Comparison of ENCODE assay signal across 8 mouse cellular contexts in the genomic region with DNA sequence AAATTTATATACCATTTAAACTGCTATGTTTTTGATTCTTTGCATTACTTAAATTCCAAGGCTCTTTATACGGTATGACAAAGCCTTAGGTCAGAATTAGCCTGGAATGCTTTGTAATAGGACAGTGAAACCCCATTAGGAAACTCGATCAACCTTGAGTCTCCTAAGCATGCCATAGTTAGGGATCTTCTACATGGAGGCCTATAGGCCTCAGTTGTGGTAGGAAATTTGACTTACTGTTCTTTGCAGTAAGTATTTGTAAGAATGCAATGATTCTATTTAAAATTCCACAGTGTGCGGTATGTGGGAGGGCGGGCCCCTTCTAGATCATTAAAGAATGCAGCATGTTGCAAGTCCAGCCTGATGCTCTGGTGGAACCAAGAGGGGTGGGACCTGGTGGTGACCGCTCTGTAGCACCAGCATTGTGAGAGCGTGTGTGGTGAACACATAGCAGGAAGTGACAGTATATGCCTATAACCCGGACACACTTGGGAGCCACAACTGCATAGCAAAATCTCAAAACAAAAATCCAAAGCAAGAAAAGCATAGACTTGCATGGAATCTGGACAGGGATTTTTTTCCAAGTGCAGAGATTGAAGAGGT. TPM values are rescaled to one million over a fixed set of nuclear protein-coding genes. Genes with fewer than 3 reads are reported as not detected.
A peak's percentile ranks its signal among the peaks of the same experiment; 100 is the strongest.
DNase-seq lines count a peak whose midpoint lies in the region; ATAC-seq and TF ChIP-seq lines count a peak whose summit lies in the region.

No protein-coding gene starts in this region.

- peak overlapping the region; percentile 96 for H3K9ac ChIP-seq in heart, embryonic 16.5 days (ENCODE audit: low read length)
- H3K9ac ChIP-seq in liver, postnatal 0 days (replicated peaks): no peak overlapping the region

- H3ac ChIP-seq in C2C12 (ENCODE audit: control insufficient read depth, insufficient read length, low read depth): peak overlapping the region; percentile 42

- peak overlapping the region; percentile 98 for H3K4me2 ChIP-seq in heart, embryonic 16.5 days (ENCODE audit: low read depth, low read length)
- H3K4me2 ChIP-seq in liver, postnatal 0 days (ENCODE audit: low read depth, low read length): peak overlapping the region; percentile 92

- H3K4me1 ChIP-seq in heart, embryonic 16.5 days (ENCODE audit: control insufficient read depth, insufficient read depth, low read length): peaks cover 22% of the 10 kb centered on the region
- H3K4me1 ChIP-seq in liver, postnatal 0 days (ENCODE audit: insufficient read depth): peaks cover 21% of the 10 kb centered on the region

- no peaks in the 10 kb centered on the region for H3K9me3 ChIP-seq in heart, embryonic 16.5 days (replicated peaks; ENCODE audit: control insufficient read depth, low read length)
- H3K9me3 ChIP-seq in liver, postnatal 0 days (ENCODE audit: low read length): no peaks in the 10 kb centered on the region

- peak overlapping the region; percentile 75 for H3K4me3 ChIP-seq in C2C12 (ENCODE audit: insufficient read depth, poor library complexity, severe bottlenecking)
- peak overlapping the region; percentile 78 for H3K4me3 ChIP-seq in heart, embryonic 16.5 days (ENCODE audit: low read length)
- H3K4me3 ChIP-seq in liver, postnatal 0 days (ENCODE audit: low read depth, low read length): no peak overlapping the region

- no peaks in the 10 kb centered on the region for H3K27me3 ChIP-seq in C2C12 (ENCODE audit: control insufficient read depth, insufficient read depth, insufficient read length)
- H3K27me3 ChIP-seq in heart, embryonic 16.5 days (ENCODE audit: control insufficient read depth, insufficient read depth, low read length): no peaks in the 10 kb centered on the region
- no peaks in the 10 kb centered on the region for H3K27me3 ChIP-seq in liver, postnatal 0 days (ENCODE audit: insufficient read depth, low read length)

- peaks cover 70% of the 10 kb centered on the region for H3K79me2 ChIP-seq in C2C12 (ENCODE audit: control insufficient read depth, insufficient read depth)

- WGBS in heart, embryonic 16.5 days: 51% methylated on average over 7 of the region's 7 CpGs
- 73% methylated on average over 7 of the region's 7 CpGs for WGBS in liver, postnatal 0 days (ENCODE audit: insufficient replicate concordance)

- H3K36me3 ChIP-seq in C2C12 (ENCODE audit: control insufficient read depth, insufficient read depth): peaks cover 4% of the 10 kb centered on the region
- peaks cover 2% of the 10 kb centered on the region; the same call in 1 of the 2 replicates for H3K36me3 ChIP-seq in heart, embryonic 16.5 days (ENCODE audit: control insufficient read depth, insufficient read depth)
- 0 out of 2 replicates have a peak, but pooled peaks cover 3% of the 10 kb centered on the region for H3K36me3 ChIP-seq in liver, postnatal 0 days (replicated peaks; ENCODE audit: insufficient read depth, low read length)

- TF ChIP-seq CTCF in C2C12 (IDR thresholded peaks at IDR 0.05; ENCODE audit: control insufficient read depth, insufficient read depth, insufficient read length): no peak
- no peak for TF ChIP-seq CTCF in liver, postnatal 0 days (IDR thresholded peaks at IDR 0.05; ENCODE audit: low read depth)

- DNase-seq in heart, adult 11 months: peak; percentile 82
- DNase-seq in heart, adult 8-10 months (ENCODE audit: low spot score): no peak
- DNase-seq in liver, postnatal 0 days: no peak
- DNase-seq in testis, postnatal 14 days (ENCODE audit: low spot score): no peak
- no peak for DNase-seq in urinary bladder, postnatal 4 days (ENCODE audit: low spot score in 2 of 2)
- no peak for DNase-seq in frontal cortex, postnatal 14 days (ENCODE audit: low spot score in 2 of 2)

- TF ChIP-seq EP300 in liver, postnatal 0 days (IDR thresholded peaks at IDR 0.05; ENCODE audit: low read depth): no peak

- peak overlapping the region; percentile 24; the same call in 1 of the 2 replicates for H3K27ac ChIP-seq in heart, embryonic 16.5 days (ENCODE audit: low read length)
- H3K27ac ChIP-seq in liver, postnatal 0 days (ENCODE audit: low read depth): no peak overlapping the region

- no peak for ATAC-seq in heart, embryonic 16.5 days (replicated peaks; ENCODE audit: extremely low read depth, insufficient read depth, low FRiP score)
- no peak for ATAC-seq in liver, postnatal 0 days

- peaks cover 63% of the 10 kb centered on the region for H3K79me3 ChIP-seq in C2C12 (ENCODE audit: low read depth)

TF ChIP-seq in C2C12, 6 proteins besides CTCF, POLR2A, EP300 and RAD21:
- no peak for TF ChIP-seq MYOD1 (IDR thresholded peaks at IDR 0.05; ENCODE audit: control insufficient read depth, insufficient read length, low read depth)
- peak; percentile 14 for TF ChIP-seq MAX (IDR thresholded peaks at IDR 0.05)
- TF ChIP-seq CEBPB (IDR thresholded peaks at IDR 0.05; ENCODE audit: low read depth): peak; percentile 37
TF ChIP-seq in C2C12: peak in this region for 2.

RNA-seq across cellular contexts. Expression of gene Klc1, which starts 1.8 kb away (rescaled TPM):
- total RNA-seq in heart, adult 8-10 months (2022): 10 to 100 TPM; 73.6 to 90.4 (median 83.5) TPM
- 116 TPM for polyA plus RNA-seq in C2C12 (2012; fragmentation: generic; extraction: Trizol)
- polyA plus RNA-seq in heart, embryonic 16.5 days (2015; fragmentation: Nextera tagmentation; extraction: Ambion mirVana): 125 and 134 TPM in 2 replicates
- 9.6 and 10.7 TPM in 2 replicates for polyA plus RNA-seq in liver, postnatal 0 days (2015; fragmentation: Nextera tagmentation; extraction: Ambion mirVana)

RNA-seq across cellular contexts. Expression of gene Apopt1, which starts 47.3 kb away (rescaled TPM):
- total RNA-seq in heart, adult 8-10 months (2022): 10 to 100 TPM; 33.7 to 37.7 (median 35.0) TPM
- polyA plus RNA-seq in C2C12 (2012; fragmentation: generic; extraction: Trizol): 29.9 TPM
- 40.2 and 43.9 TPM in 2 replicates for polyA plus RNA-seq in heart, embryonic 16.5 days (2015; fragmentation: Nextera tagmentation; extraction: Ambion mirVana)
- 21.5 and 22.1 TPM in 2 replicates for polyA plus RNA-seq in liver, postnatal 0 days (2015; fragmentation: Nextera tagmentation; extraction: Ambion mirVana)

RNA-seq across cellular contexts. Expression of gene Bag5, which starts 47.4 kb away (rescaled TPM):
- 10 to 100 TPM; 18.9 to 20.1 (median 19.6) TPM for total RNA-seq in heart, adult 8-10 months (2022)
- 20.6 TPM for polyA plus RNA-seq in C2C12 (2012; fragmentation: generic; extraction: Trizol)
- polyA plus RNA-seq in heart, embryonic 16.5 days (2015; fragmentation: Nextera tagmentation; extraction: Ambion mirVana): 40.9 and 42.9 TPM in 2 replicates
- 16.7 TPM in 2 replicates for polyA plus RNA-seq in liver, postnatal 0 days (2015; fragmentation: Nextera tagmentation; extraction: Ambion mirVana)

RNA-seq across cellular contexts. Expression of gene Xrcc3, which starts 53.3 kb away (rescaled TPM):
- total RNA-seq in heart, adult 8-10 months (2022): 1 to 10 TPM in 1 of 4 experiments, under 1 TPM in 3; 0.54 to 1.1 (median 0.77) TPM
- 4.8 TPM for polyA plus RNA-seq in C2C12 (2012; fragmentation: generic; extraction: Trizol)
- polyA plus RNA-seq in heart, embryonic 16.5 days (2015; fragmentation: Nextera tagmentation; extraction: Ambion mirVana): 5.6 and 6.7 TPM in 2 replicates
- 2.0 and 2.1 TPM in 2 replicates for polyA plus RNA-seq in liver, postnatal 0 days (2015; fragmentation: Nextera tagmentation; extraction: Ambion mirVana)

RNA-seq across cellular contexts. Expression of gene Zfyve21, which starts 53.6 kb away (rescaled TPM):
- total RNA-seq in heart, adult 8-10 months (2022): 10 to 100 TPM; 57.5 to 90.1 (median 67.6) TPM
- polyA plus RNA-seq in C2C12 (2012; fragmentation: generic; extraction: Trizol): 40.0 TPM
- polyA plus RNA-seq in heart, embryonic 16.5 days (2015; fragmentation: Nextera tagmentation; extraction: Ambion mirVana): 111 and 124 TPM in 2 replicates
- 53.3 and 60.0 TPM in 2 replicates for polyA plus RNA-seq in liver, postnatal 0 days (2015; fragmentation: Nextera tagmentation; extraction: Ambion mirVana)

Comparison
In these comparisons a context has a peak if more than half of its experiments do, and no peak if none do; other contexts are left out.
1. RNA of gene Klc1, which starts 1.8 kb away (polyA plus RNA-seq): 125 to 134 TPM in heart, embryonic 16.5 days and 116 TPM in C2C12 (single experiment); 9.6 to 10.7 TPM in liver, postnatal 0 days; every median in the first group is over 10 times any median in the second.